Mouse (Mus musculus): ENCODE measurements around the gene Anapc2. TPM values are rescaled to one million over a fixed set of nuclear protein-coding genes. Genes with fewer than 3 reads are reported as not detected.

The Anapc2 gene
- polyA plus RNA-seq, 1 experiment from 2014 or later = 89.0 TPM

GRCm38 (mm10) chr2:25303452-25303851 is 31.2 kb downstream of the Anapc2 start:
- peaks cover 9% of the 10 kb centered on the region; the same call in 1 of the 2 replicates for H3K27me3 ChIP-seq (replicated peaks; ENCODE audit: insufficient read depth, low read length)
- DNase-seq (ENCODE audit: low spot score) (no peak), ATAC-seq (no peak)
- H3K9me3 ChIP-seq (ENCODE audit: low read length) = no peaks in the 10 kb centered on the region
- H3K27ac ChIP-seq (ENCODE audit: low read length) = no peak overlapping the region
- H3K9ac ChIP-seq (replicated peaks; ENCODE audit: low read depth) = no peak overlapping the region
- H3K4me2 ChIP-seq (replicated peaks; ENCODE audit: low read depth, low read length) = no peak overlapping the region
- H3K4me3 ChIP-seq (ENCODE audit: low read depth, low read length) = no peak overlapping the region
- H3K4me1 ChIP-seq (ENCODE audit: insufficient read depth, low read depth, low read length) = no peaks in the 10 kb centered on the region
- TF ChIP-seq EP300 (IDR thresholded peaks at IDR 0.05) = no peak
- TF ChIP-seq CTCF (IDR thresholded peaks at IDR 0.05) = no peak
- WGBS = 79% methylated on average over 3 of the region's 3 CpGs
- no peaks in the 10 kb centered on the region for H3K36me3 ChIP-seq (ENCODE audit: insufficient read depth, low read length)

GRCm38 (mm10) chr2:25303931-25304656 is 31.8 kb downstream of the Anapc2 start:
- Histone ChIP-seq H3K9ac (replicated peaks; ENCODE audit: low read depth) (no peak overlapping the region), H3K36me3 (ENCODE audit: insufficient read depth, low read length) (no peaks in the 10 kb centered on the region), H3K27me3 (replicated peaks; ENCODE audit: insufficient read depth, low read length) (peaks cover 9% of the 10 kb centered on the region; the same call in 1 of the 2 replicates), H3K4me3 (ENCODE audit: low read depth, low read length) (no peak overlapping the region), H3K27ac (ENCODE audit: low read length) (no peak overlapping the region), H3K4me2 (replicated peaks; ENCODE audit: low read depth, low read length) (no peak overlapping the region), H3K4me1 (ENCODE audit: insufficient read depth, low read depth, low read length) (no peaks in the 10 kb centered on the region), H3K9me3 (ENCODE audit: low read length) (no peaks in the 10 kb centered on the region)
- TF ChIP-seq CTCF (IDR thresholded peaks at IDR 0.05) (no peak), EP300 (IDR thresholded peaks at IDR 0.05) (no peak)
- WGBS = 65% methylated on average over 7 of the region's 7 CpGs
- no peak for DNase-seq (ENCODE audit: low spot score)
- ATAC-seq = no peak

GRCm38 (mm10) chr2:25304657-25305541 is 32.6 kb downstream of the Anapc2 start:
- Histone ChIP-seq H3K9ac (replicated peaks; ENCODE audit: low read depth) (no peak overlapping the region), H3K36me3 (ENCODE audit: insufficient read depth, low read length) (no peaks in the 10 kb centered on the region), H3K27ac (ENCODE audit: low read length) (no peak overlapping the region), H3K4me3 (ENCODE audit: low read depth, low read length) (peak overlapping the region; percentile 34; the same call in 1 of the 2 replicates), H3K4me1 (ENCODE audit: insufficient read depth, low read depth, low read length) (no peaks in the 10 kb centered on the region), H3K27me3 (replicated peaks; ENCODE audit: insufficient read depth, low read length) (peaks cover 9% of the 10 kb centered on the region; the same call in 1 of the 2 replicates), H3K4me2 (replicated peaks; ENCODE audit: low read depth, low read length) (peak overlapping the region; percentile 60), H3K9me3 (ENCODE audit: low read length) (no peaks in the 10 kb centered on the region)
- DNase-seq (ENCODE audit: low spot score) (no peak), ATAC-seq (peak; percentile 14)
- TF ChIP-seq EP300 (IDR thresholded peaks at IDR 0.05) (no peak), CTCF (IDR thresholded peaks at IDR 0.05) (no peak)
- 2% methylated on average over 43 of the region's 45 CpGs for WGBS

GRCm38 (mm10) chr2:25305587-25306359 is 33.5 kb downstream of the Anapc2 start:
- Histone ChIP-seq H3K9me3 (ENCODE audit: low read length) (no peaks in the 10 kb centered on the region), H3K9ac (replicated peaks; ENCODE audit: low read depth) (no peak overlapping the region), H3K4me3 (ENCODE audit: low read depth, low read length) (no peak overlapping the region), H3K4me1 (ENCODE audit: insufficient read depth, low read depth, low read length) (no peaks in the 10 kb centered on the region), H3K4me2 (replicated peaks; ENCODE audit: low read depth, low read length) (0 out of 2 replicates have a peak overlapping the region, but pooled peaks have one; percentile 60), H3K36me3 (ENCODE audit: insufficient read depth, low read length) (no peaks in the 10 kb centered on the region), H3K27ac (ENCODE audit: low read length) (no peak overlapping the region), H3K27me3 (replicated peaks; ENCODE audit: insufficient read depth, low read length) (peaks cover 15% of the 10 kb centered on the region; the same call in 1 of the 2 replicates)
- no peak for DNase-seq (ENCODE audit: low spot score)
- 49% methylated on average over 14 of the region's 14 CpGs for WGBS
- no peak for TF ChIP-seq CTCF (IDR thresholded peaks at IDR 0.05)
- no peak for TF ChIP-seq EP300 (IDR thresholded peaks at IDR 0.05)
- no peak for ATAC-seq

GRCm38 (mm10) chr2:25310180-25310579 is 37.9 kb downstream of the Anapc2 start:
- Histone ChIP-seq H3K4me3 (ENCODE audit: low read depth, low read length) (no peak overlapping the region), H3K36me3 (ENCODE audit: insufficient read depth, low read length) (no peaks in the 10 kb centered on the region), H3K9ac (replicated peaks; ENCODE audit: low read depth) (no peak overlapping the region), H3K4me2 (replicated peaks; ENCODE audit: low read depth, low read length) (no peak overlapping the region), H3K27ac (ENCODE audit: low read length) (no peak overlapping the region), H3K4me1 (ENCODE audit: insufficient read depth, low read depth, low read length) (no peaks in the 10 kb centered on the region), H3K9me3 (ENCODE audit: low read length) (no peaks in the 10 kb centered on the region), H3K27me3 (replicated peaks; ENCODE audit: insufficient read depth, low read length) (peaks cover 18% of the 10 kb centered on the region)
- TF ChIP-seq EP300 (IDR thresholded peaks at IDR 0.05) (no peak), CTCF (IDR thresholded peaks at IDR 0.05) (no peak)
- DNase-seq (ENCODE audit: low spot score) (no peak), ATAC-seq (no peak)
- 50% methylated on average over 10 of the region's 10 CpGs for WGBS

Measured in lung, postnatal 0 days (tissue).